Mouse (Mus musculus): ENCODE results near the gene Ccdc18.

DNA sequence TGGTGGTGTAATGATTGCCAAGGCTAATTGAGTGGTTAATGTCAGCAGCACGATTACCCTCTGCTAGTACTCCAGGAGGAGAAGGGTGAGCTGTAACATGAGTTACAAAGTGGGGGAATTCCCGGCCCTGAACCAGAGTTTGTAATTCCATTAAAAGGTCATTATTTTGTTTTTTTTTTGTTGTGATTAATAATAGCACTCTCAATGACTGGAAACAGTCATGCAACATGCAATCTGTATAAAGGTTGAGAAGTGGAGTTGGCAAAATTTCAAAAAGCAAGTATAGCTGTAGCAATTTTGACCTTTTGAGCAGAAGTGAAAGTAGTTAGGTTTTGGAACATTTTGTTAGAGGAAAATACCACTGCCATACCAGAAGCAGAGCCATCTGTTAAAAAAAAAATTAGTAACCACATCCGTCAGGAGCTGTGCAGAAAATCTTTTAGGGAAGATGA, 113.7 kb downstream of the Ccdc18 start:
- TF ChIP-seq POLR2A (IDR thresholded peaks at IDR 0.05; ENCODE audit: borderline replicate concordance, control insufficient read depth, low read depth, low read length) (no peak), CTCF (IDR thresholded peaks at IDR 0.05; ENCODE audit: control insufficient read depth, insufficient read depth, low read length) (no peak)

Data from bone marrow, adult 2 months (tissue).